Mouse (Mus musculus) lung, adult 18-20 months (tissue): ENCODE results near the gene Fry.
"Not testable (repeated sequence)": the region's sequence is repeated elsewhere in the genome, so short reads cannot be mapped to it uniquely, and the experiment has no call there.

Source experiments
- DNase-seq, 2 experiments: peaks; one replicate each; pipeline ENCODE4 v3.0.0; 2022; ENCODE audit warnings: mixed read lengths in 2 of 2

Fry gene

GRCm38 (mm10) chr5:150465218-150465617 is 346.8 kb downstream of the Fry start:
- peak; percentile 38 to 61 for DNase-seq

DNA sequence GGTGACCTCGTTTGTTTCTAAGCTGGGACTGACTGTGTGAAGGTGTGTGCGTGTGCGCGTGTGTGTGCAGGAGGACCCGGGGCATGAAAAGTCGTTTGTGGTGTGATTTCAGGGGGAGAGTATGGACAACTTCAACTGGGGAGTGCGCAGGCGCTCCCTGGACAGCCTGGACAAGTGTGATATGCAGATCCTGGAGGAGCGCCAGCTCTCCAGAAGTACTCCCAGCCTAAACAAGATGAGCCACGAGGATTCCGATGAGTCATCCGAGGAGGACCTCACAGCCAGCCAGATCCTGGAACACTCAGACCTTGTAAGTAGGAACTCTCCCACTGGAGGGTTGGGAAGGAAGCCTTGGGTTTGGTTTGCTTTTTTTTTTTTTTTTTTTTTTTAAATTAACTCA is 347.7 kb downstream of the Fry start:
- DNase-seq, result peak; percentile 93 to 95

DNA sequence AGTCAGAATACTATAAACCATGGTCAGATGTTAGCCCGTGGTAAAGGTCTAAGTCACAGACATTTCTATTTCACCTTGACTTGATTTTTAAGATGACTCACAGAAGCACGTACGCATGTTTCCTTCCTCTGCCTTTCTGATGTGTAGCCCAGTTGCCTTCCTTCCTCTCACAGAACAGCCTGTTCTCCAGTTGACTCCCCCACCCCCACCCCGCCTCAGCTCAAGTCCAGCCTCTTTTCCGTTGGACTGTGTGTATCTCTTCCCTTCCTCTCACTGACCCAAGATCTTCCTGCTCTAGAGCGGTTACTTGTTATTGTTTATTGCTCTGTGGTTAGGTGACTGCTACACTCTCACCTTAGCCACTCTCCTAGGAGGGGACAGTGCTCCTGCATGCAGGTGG is 350.0 kb downstream of the Fry start:
- peak; percentile 60 to 72 for DNase-seq

- DNase-seq, result no peak
Measured at GRCm38 (mm10) chr5:150477364-150477763, 358.9 kb downstream of the Fry start.

DNA sequence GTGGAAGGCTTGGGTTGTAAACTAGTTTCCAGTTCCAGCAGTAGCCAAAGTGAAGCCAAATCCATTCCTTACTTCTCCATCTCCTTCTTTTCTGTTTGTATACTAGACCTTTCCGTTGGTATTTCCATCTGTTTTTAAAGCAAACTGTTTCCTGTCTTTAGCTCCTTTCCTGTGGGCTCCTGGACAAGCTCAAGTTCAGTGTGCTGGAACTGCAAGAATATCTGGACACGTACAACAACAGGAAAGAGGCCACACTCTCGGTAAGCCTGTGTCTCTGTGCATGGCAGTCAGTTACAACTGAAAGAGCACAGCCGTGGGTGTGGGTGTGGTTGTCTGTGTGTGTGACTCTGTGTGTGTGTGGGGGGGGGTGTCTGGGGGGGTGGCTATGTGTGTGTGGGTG is 360.2 kb downstream of the Fry start:
- no peak for DNase-seq

DNA sequence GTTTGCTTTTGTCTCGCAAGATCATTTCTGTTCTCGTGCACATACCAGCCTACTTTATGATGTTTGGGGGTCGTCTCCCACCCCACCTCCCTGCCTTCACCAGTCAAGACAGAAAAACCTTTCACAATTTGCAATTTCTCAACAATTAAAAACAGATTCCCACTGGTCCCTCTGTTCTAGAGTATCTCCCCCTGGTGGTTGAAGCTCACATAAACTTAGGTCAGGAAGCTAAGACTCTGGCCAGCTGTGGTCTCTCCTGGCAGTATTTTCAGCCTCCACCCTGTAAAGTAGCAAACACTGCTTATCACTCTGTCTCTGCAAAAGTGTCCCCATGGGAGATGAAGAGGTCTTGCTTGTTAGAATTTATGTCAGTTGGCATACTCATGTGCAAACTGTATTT is 366.8 kb downstream of the Fry start:
- DNase-seq, result peak in 1 of 2 experiments; percentile 50

- DNase-seq, result no peak
Measured at GRCm38 (mm10) chr5:150490285-150490684, 371.8 kb downstream of the Fry start.

- DNase-seq, result no peak
Measured at GRCm38 (mm10) chr5:150490821-150491220, 372.4 kb downstream of the Fry start.

GRCm38 (mm10) chr5:150491573-150492173 is 373.2 kb downstream of the Fry start:
- not testable (repeated sequence) for DNase-seq

GRCm38 (mm10) chr5:150495792-150496191 is 377.3 kb downstream of the Fry start:
- DNase-seq, result peak; percentile 35 to 43

GRCm38 (mm10) chr5:150510451-150511225 is 392.2 kb downstream of the Fry start:
- DNase-seq, result no peak

- no peak for DNase-seq
Measured at GRCm38 (mm10) chr5:150513264-150513663, 394.8 kb downstream of the Fry start.

DNA sequence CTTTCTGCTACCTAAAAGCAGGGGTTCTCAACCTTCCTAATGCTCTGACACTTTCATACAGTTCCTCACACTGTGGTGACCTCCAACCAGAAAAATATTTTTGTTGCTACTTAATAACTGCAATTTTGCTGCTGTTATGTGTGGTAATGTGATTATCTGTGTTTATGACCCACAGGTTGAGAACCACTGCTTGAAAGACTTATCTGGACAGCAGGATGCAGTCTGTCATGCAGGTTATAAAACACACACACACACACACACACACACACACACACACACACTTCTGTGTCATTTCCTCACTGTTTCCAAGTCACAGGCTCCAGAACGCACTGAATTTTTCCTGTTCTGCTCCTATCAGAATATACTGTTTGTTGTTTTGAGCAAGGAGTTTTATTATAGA is 395.6 kb downstream of the Fry start:
- DNase-seq, result no peak

DNA sequence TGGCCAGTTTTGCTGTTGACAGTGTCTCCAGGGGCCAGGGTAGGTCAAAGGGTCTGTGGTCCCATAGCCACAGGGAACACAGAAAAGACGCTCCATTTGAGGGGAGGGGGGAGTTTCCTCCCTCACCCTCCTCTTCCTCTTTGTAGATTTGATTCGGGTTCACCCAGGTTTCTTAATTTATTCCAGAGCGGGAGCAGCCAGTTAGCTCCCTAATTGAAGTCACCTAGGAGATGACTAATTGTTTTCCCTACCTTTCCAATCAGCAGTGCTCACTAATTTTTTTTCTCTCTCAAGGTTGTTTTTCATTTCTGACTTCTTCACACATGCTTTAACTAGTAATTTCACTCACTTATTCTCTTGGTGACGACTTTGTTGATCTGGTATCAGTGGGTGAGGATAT is 399.6 kb downstream of the Fry start, which contains the start of gene Zar1l:
Gene Zar1l (minus strand): TSS at position 101 of the 400 bp plus-strand sequence.
- no peak for DNase-seq

GRCm38 (mm10) chr5:150519551-150519950 is 401.1 kb downstream of the Fry start:
- DNase-seq, result no peak

DNA sequence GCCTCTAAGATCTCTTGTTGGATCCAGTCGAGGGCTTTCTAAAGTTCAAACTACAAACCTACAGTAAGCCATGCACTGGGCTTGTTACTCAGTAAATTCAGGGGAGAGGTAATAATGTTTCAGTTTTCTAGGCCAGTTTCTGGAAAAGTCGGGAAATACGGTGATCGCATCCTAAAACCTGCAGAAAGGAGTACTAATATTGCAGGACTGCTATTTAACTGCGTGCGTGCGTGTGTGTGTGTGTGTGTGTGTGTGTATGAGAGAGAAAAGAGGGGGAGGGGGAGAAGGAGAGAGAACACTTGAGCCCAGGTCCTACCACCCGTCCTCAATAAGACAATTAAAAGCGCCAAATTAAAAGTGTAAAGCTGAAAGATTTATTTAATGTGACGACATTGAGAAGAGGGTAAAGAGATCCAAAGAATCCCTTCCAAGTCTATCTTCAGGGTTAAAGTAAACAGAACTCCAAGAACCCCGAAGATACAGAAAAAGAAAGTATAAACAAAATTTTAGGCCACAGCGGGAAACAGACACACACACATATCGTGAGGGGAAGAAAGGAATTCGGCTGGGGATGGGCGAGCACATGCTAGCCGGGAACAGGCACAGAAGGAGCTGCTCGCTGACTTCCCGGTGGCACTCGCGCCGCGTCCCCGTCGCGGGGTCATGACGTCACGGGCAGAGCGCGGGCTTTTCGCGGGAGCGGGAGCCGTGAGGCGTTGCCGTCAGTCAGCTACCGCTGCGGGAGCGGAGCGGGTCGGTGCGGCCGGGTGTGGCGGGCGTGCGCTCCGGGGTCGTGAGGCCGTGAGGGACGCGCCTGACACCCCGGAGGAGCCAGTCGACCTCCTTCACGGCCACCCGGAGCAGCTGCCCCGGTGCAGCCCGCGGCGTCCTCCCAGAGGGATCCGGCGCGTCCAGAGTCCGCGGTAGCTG is 403.8 kb downstream of the Fry start, which contains the start of gene Brca2:
Gene Brca2 (plus strand): TSS at position 694 of the 930 bp plus-strand sequence.
- DNase-seq, result peak; percentile 87 to 90

GRCm38 (mm10) chr5:150522867-150523234 is 404.4 kb downstream of the Fry start:
- no peak for DNase-seq

DNA sequence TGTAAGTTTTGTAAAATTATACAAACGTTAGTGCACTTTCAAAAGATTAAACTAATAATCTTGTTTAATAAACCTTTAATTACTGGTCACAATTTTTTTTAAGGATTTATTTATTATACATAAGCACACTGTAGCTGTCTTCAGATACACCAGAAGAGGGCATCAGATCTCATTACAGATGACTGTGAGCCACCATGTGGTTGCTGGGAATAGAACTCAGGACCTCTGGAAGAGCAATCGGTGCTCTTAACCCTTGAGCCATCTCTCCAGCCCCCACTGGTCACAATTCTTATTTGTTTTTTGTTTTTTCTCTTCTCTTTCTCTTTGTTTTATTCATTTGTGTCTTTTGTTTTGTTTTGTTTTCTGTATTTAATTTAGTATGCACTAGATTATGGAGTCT is 406.8 kb downstream of the Fry start:
- no peak for DNase-seq

- DNase-seq, result no peak
Measured at GRCm38 (mm10) chr5:150541302-150541701, 422.9 kb downstream of the Fry start.

DNA sequence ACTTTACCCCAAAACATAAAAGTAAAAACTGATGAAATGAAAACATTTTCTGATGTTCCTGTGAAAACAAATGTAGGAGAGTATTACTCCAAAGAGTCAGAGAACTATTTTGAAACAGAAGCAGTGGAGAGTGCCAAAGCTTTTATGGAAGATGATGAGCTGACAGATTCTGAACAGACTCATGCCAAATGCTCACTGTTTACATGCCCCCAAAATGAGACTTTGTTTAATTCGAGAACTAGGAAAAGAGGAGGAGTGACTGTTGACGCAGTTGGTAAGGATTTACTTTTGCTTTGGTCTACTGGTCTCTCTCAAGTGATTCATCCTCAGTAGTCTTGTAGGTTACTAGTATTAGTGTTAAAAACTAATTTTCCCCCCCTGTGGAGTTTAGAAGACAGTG is 424.7 kb downstream of the Fry start:
- no peak for DNase-seq
